Mouse (Mus musculus) frontal cortex, postnatal 25 days (tissue): Measurements from ENCODE around the gene Spef1.

ENCODE experiments used
- DNase-seq, 2 experiments: peaks; one replicate each; pipeline ENCODE4 v3.0.0; 2022; ENCODE audit warnings: low spot score in 2 of 2

Gene Spef1

GRCm38 (mm10) chr2:131143007-131143780, 43.9 kb downstream of the Spef1 start:
- no peak for DNase-seq

GRCm38 (mm10) chr2:131142592-131142991, 44.5 kb downstream of the Spef1 start:
- DNase-seq: peak in 1 of 2 experiments; percentile 24

- no peak for DNase-seq
Measured at GRCm38 (mm10) chr2:131141336-131141986, 45.6 kb downstream of the Spef1 start.

- DNase-seq: no peak
Measured at GRCm38 (mm10) chr2:131140533-131140905, 46.6 kb downstream of the Spef1 start.

GRCm38 (mm10) chr2:131139886-131140532, 47.1 kb downstream of the Spef1 start:
- DNase-seq: no peak

- DNase-seq: no peak
Measured at GRCm38 (mm10) chr2:131139287-131139686, 47.8 kb downstream of the Spef1 start.

- no peak for DNase-seq
Measured at GRCm38 (mm10) chr2:131138760-131139159, 48.3 kb downstream of the Spef1 start.

- no peak for DNase-seq
Measured at GRCm38 (mm10) chr2:131138296-131138695, 48.8 kb downstream of the Spef1 start.

- no peak for DNase-seq
Measured at GRCm38 (mm10) chr2:131135521-131136139, 51.5 kb downstream of the Spef1 start.

- no peak for DNase-seq
Measured at GRCm38 (mm10) chr2:131134826-131135400, 52.2 kb downstream of the Spef1 start.

- no peak for DNase-seq
Measured at GRCm38 (mm10) chr2:131134381-131134780, 52.7 kb downstream of the Spef1 start.

- DNase-seq: no peak
Measured at GRCm38 (mm10) chr2:131132930-131133547, 54.0 kb downstream of the Spef1 start, which contains the start of gene Gm11037. TSS of gene Gm11037 (plus strand) at chr2:131133497.

GRCm38 (mm10) chr2:131132111-131132888, 54.8 kb downstream of the Spef1 start:
- no peak for DNase-seq

- DNase-seq: no peak
Measured at GRCm38 (mm10) chr2:131130849-131131248, 56.2 kb downstream of the Spef1 start.

- no peak for DNase-seq
Measured at GRCm38 (mm10) chr2:131129836-131130235, 57.2 kb downstream of the Spef1 start.

- DNase-seq: no peak
Measured at GRCm38 (mm10) chr2:131128636-131129157, 58.4 kb downstream of the Spef1 start.

- DNase-seq: no peak
Measured at GRCm38 (mm10) chr2:131128211-131128610, 58.9 kb downstream of the Spef1 start.

- no peak for DNase-seq
Measured at GRCm38 (mm10) chr2:131127161-131127730, 59.8 kb downstream of the Spef1 start, which contains the start of gene Hspa12b. TSS of gene Hspa12b (plus strand) at chr2:131127280.

GRCm38 (mm10) chr2:131125964-131126815, 60.9 kb downstream of the Spef1 start:
- no peak for DNase-seq
